Mouse (Mus musculus): Measurements from ENCODE around the gene Galnt15. TPM values are rescaled to one million over a fixed set of nuclear protein-coding genes. Genes with fewer than 3 reads are reported as not detected.

Galnt15 gene
- polyA plus RNA-seq, 1 experiment from 2014 or later = 0.51 TPM

GRCm38 (mm10) chr14:32091124-32091523 is 62.3 kb downstream of the Galnt15 start:
- peaks cover 22% of the 10 kb centered on the region for H3K36me3 ChIP-seq (ENCODE audit: control insufficient read depth, insufficient read depth)
- H3K4me1 ChIP-seq (ENCODE audit: control insufficient read depth, insufficient read depth, low read length) = peaks cover 22% of the 10 kb centered on the region

DNA sequence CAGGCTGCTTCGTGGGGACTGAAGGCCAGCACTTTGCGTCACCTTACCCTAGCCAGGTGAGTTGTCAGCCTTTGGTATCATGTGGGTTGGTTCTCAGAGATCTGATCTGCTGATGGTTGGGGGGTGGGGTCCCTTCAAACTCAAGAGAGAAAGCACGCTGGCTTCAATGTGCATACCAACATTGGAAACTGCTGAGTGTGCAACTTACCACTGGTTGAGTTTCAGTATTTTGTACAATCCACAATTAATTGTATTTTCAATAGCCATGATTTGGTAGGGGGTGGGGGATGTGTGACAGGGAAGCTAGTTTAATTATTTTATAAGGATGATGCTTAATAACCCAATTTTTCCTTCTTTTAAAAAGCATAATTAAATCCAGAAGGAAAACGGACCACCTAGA is 62.9 kb downstream of the Galnt15 start:
- Histone ChIP-seq H3K27me3 (ENCODE audit: control insufficient read depth, insufficient read depth, low read length) (no peaks in the 10 kb centered on the region), H3K4me1 (ENCODE audit: control insufficient read depth, insufficient read depth, low read length) (peaks cover 20% of the 10 kb centered on the region), H3K9me3 (replicated peaks; ENCODE audit: control insufficient read depth, low read length) (no peaks in the 10 kb centered on the region), H3K4me3 (ENCODE audit: low read length) (no peak overlapping the region), H3K4me2 (ENCODE audit: low read depth, low read length) (no peak overlapping the region), H3K36me3 (ENCODE audit: control insufficient read depth, insufficient read depth) (peaks cover 25% of the 10 kb centered on the region), H3K9ac (ENCODE audit: low read length) (no peak overlapping the region), H3K27ac (ENCODE audit: low read length) (no peak overlapping the region)
- WGBS = 81% methylated on average over 4 of the region's 4 CpGs
- ATAC-seq (replicated peaks; ENCODE audit: extremely low read depth, insufficient read depth, low FRiP score) = no peak

More at GRCm38 (mm10) chr14:32091124-32091523, 62.3 kb downstream of the Galnt15 start:
- ATAC-seq (replicated peaks; ENCODE audit: extremely low read depth, insufficient read depth, low FRiP score) = no peak
- Histone ChIP-seq H3K27me3 (ENCODE audit: control insufficient read depth, insufficient read depth, low read length) (no peaks in the 10 kb centered on the region), H3K9ac (ENCODE audit: low read length) (no peak overlapping the region), H3K4me2 (ENCODE audit: low read depth, low read length) (no peak overlapping the region), H3K27ac (ENCODE audit: low read length) (no peak overlapping the region; the same call in 1 of the 2 replicates), H3K4me3 (ENCODE audit: low read length) (no peak overlapping the region), H3K9me3 (replicated peaks; ENCODE audit: control insufficient read depth, low read length) (no peaks in the 10 kb centered on the region)
- WGBS = 73% methylated on average over 4 of the region's 4 CpGs

DNA sequence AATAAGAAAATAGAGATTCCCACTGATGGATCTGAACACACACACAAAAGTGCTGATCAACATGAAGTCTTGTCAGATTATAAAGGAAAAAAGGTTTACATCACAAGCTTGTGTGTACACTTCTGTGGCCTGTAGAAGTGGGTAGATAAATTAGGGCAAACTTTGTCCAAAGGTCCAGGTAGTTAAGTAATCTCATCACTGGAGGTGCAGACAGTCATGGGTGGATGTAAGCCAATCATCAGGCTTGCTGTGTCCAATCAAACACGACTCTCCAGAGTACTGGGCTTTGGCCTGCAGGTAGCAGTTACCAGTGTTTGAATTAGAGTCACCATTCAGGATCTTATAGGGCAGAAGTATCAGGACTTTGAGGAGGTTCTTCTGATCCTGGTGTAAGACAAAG is 64.2 kb downstream of the Galnt15 start:
- Histone ChIP-seq H3K36me3 (ENCODE audit: control insufficient read depth, insufficient read depth) (peaks cover 38% of the 10 kb centered on the region), H3K4me1 (ENCODE audit: control insufficient read depth, insufficient read depth, low read length) (peaks cover 14% of the 10 kb centered on the region), H3K27me3 (ENCODE audit: control insufficient read depth, insufficient read depth, low read length) (no peaks in the 10 kb centered on the region), H3K27ac (ENCODE audit: low read length) (peak overlapping the region; percentile 69), H3K4me3 (ENCODE audit: low read length) (0 out of 2 replicates have a peak overlapping the region, but pooled peaks have one; percentile 0), H3K9me3 (replicated peaks; ENCODE audit: control insufficient read depth, low read length) (no peaks in the 10 kb centered on the region), H3K9ac (ENCODE audit: low read length) (no peak overlapping the region), H3K4me2 (ENCODE audit: low read depth, low read length) (peak overlapping the region; percentile 33)
- WGBS = 46% methylated on average over 1 of the region's 1 CpGs
- no peak for ATAC-seq (replicated peaks; ENCODE audit: extremely low read depth, insufficient read depth, low FRiP score)

DNA sequence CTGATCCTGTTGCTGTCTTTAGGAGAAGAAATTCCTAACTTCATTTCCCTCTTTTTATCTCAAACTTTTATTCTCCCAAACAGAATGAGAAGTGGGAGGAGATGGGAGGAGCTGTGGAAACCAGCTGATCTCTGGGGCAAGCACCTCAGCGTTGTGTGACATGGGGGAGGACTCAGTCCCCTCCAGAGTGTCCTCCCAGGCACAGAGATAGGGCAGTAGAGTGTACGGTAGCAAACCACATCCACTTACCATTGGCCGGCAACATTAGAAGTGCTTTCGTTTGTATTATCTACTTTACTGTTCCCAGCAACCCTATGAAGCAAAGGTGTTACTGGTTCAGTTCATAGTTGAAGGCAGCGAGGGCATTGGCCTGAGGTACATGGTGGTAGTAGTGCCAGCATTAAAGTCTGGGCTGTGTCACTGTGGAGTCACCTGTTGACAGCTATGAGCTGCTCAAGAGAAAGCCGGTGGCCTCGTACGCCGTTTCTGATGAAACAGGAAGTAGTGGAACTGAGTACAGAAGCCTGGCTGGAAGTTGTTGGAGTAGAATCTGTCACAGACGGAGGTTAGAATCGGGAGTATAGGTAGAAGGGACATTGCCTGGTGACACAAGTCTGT is 64.8 kb downstream of the Galnt15 start:
- Histone ChIP-seq H3K4me3 (ENCODE audit: low read length) (0 out of 2 replicates have a peak overlapping the region, but pooled peaks have one; percentile 0), H3K4me2 (ENCODE audit: low read depth, low read length) (peak overlapping the region; percentile 33), H3K27ac (ENCODE audit: low read length) (peak overlapping the region; percentile 69), H3K9ac (ENCODE audit: low read length) (no peak overlapping the region), H3K9me3 (replicated peaks; ENCODE audit: control insufficient read depth, low read length) (no peaks in the 10 kb centered on the region), H3K27me3 (ENCODE audit: control insufficient read depth, insufficient read depth, low read length) (no peaks in the 10 kb centered on the region), H3K4me1 (ENCODE audit: control insufficient read depth, insufficient read depth, low read length) (peaks cover 14% of the 10 kb centered on the region), H3K36me3 (ENCODE audit: control insufficient read depth, insufficient read depth) (peaks cover 44% of the 10 kb centered on the region)
- peak; percentile 92 for ATAC-seq (replicated peaks; ENCODE audit: extremely low read depth, insufficient read depth, low FRiP score)
- WGBS = 31% methylated on average over 11 of the region's 11 CpGs

DNA sequence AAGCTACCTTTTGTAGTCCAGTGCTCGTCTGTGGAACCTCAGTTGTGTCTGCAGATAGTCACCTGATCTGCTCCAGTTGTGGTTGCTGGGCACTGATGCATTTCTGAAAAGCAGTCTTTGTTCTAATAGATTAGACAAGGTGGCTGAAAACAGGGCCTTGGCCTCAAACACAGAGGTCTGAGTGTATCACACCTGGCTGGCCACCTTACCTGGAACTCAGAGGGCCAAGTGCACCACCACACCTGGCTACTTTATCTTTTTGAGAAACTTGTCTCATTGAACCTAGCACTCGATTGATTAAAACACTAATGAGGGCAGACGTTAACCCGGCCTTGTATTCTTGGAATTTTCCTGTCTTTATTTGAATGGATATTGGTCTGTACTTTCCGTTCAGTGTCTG is 66.9 kb downstream of the Galnt15 start:
- ATAC-seq (replicated peaks; ENCODE audit: extremely low read depth, insufficient read depth, low FRiP score) = no peak
- no peak overlapping the region for H3K4me3 ChIP-seq (ENCODE audit: low read length)
- 90% methylated on average over 5 of the region's 5 CpGs for WGBS
- no peak overlapping the region for H3K27ac ChIP-seq (ENCODE audit: low read length)
- no peak overlapping the region for H3K4me2 ChIP-seq (ENCODE audit: low read depth, low read length)
- no peaks in the 10 kb centered on the region for H3K27me3 ChIP-seq (ENCODE audit: control insufficient read depth, insufficient read depth, low read length)
- H3K9ac ChIP-seq (ENCODE audit: low read length) = no peak overlapping the region
- peaks cover 14% of the 10 kb centered on the region for H3K4me1 ChIP-seq (ENCODE audit: control insufficient read depth, insufficient read depth, low read length)
- H3K9me3 ChIP-seq (replicated peaks; ENCODE audit: control insufficient read depth, low read length) = no peaks in the 10 kb centered on the region; the same call in 1 of the 2 replicates
- peaks cover 64% of the 10 kb centered on the region for H3K36me3 ChIP-seq (ENCODE audit: control insufficient read depth, insufficient read depth)

DNA sequence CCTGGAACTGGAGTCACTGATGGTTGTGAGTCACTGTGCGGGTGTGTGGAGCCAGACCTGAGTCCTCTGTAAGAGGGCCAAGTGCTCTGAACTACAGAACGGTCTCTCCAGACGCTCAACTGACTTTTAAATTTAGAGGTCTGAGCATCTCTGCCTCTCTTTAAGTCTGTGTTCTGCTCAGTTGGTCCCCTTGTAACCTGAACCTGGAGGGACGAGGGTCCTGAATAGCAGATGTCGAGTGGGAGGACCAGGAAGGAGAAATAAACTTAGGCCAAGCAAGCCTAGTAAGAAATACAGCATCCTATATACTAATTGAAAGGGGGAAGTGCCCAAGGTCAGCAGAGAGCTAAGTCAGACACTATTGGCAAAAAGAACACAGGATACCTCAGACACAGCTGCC is 68.0 kb downstream of the Galnt15 start:
- WGBS = 87% methylated on average over 5 of the region's 5 CpGs
- no peaks in the 10 kb centered on the region; the same call in 1 of the 2 replicates for H3K9me3 ChIP-seq (replicated peaks; ENCODE audit: control insufficient read depth, low read length)
- peaks cover 68% of the 10 kb centered on the region for H3K36me3 ChIP-seq (ENCODE audit: control insufficient read depth, insufficient read depth)
- no peak overlapping the region for H3K4me2 ChIP-seq (ENCODE audit: low read depth, low read length)
- H3K27me3 ChIP-seq (ENCODE audit: control insufficient read depth, insufficient read depth, low read length) = no peaks in the 10 kb centered on the region
- no peak overlapping the region for H3K9ac ChIP-seq (ENCODE audit: low read length)
- no peak overlapping the region for H3K4me3 ChIP-seq (ENCODE audit: low read length)
- no peak overlapping the region for H3K27ac ChIP-seq (ENCODE audit: low read length)
- no peak for ATAC-seq (replicated peaks; ENCODE audit: extremely low read depth, insufficient read depth, low FRiP score)
- H3K4me1 ChIP-seq (ENCODE audit: control insufficient read depth, insufficient read depth, low read length) = peaks cover 14% of the 10 kb centered on the region

DNA sequence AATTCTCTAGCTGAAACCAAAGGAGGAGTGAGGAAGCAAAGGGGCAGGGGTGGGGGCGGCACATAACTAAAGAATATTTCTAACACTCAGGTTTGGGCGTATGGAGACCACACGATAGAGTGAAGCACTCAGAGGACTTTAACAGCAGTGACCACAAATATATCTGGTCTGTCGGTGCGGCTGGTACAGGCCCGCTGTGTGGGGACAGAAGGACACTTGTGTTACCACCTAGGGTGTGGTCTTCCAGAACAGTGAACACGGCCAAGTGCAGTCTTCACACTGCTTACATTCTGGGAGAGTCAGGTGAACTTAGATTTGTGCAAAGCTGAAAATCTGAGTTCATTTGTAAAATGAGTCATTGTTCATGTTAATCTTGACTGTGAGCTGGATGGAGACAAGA is 68.9 kb downstream of the Galnt15 start:
- Histone ChIP-seq H3K9me3 (replicated peaks; ENCODE audit: control insufficient read depth, low read length) (no peaks in the 10 kb centered on the region; the same call in 1 of the 2 replicates), H3K27me3 (ENCODE audit: control insufficient read depth, insufficient read depth, low read length) (no peaks in the 10 kb centered on the region), H3K4me2 (ENCODE audit: low read depth, low read length) (no peak overlapping the region), H3K9ac (ENCODE audit: low read length) (no peak overlapping the region), H3K4me3 (ENCODE audit: low read length) (no peak overlapping the region), H3K27ac (ENCODE audit: low read length) (no peak overlapping the region), H3K36me3 (ENCODE audit: control insufficient read depth, insufficient read depth) (peaks cover 69% of the 10 kb centered on the region), H3K4me1 (ENCODE audit: control insufficient read depth, insufficient read depth, low read length) (peaks cover 14% of the 10 kb centered on the region)
- no peak for ATAC-seq (replicated peaks; ENCODE audit: extremely low read depth, insufficient read depth, low FRiP score)
- 90% methylated on average over 7 of the region's 7 CpGs for WGBS

DNA sequence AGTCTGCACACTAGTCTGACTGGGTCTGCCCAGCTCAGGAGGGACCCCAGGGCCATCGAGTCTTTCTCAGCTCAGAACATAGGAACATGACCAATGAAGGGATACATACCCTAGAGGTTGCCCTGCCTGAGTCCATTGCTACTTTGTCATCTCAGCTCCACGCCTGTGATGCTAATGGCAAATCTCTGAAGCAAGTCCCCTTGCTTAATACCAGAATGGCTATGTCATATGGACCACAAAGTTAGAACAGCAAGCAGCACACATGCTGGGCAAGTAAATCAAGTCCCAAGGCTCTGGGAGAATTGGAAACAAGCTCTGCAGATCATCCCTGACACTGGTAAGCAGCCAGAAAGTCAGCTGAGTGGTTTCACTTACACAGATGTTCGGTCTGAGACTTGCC is 70.2 kb downstream of the Galnt15 start:
- no peak for ATAC-seq (replicated peaks; ENCODE audit: extremely low read depth, insufficient read depth, low FRiP score)
- H3K9ac ChIP-seq (ENCODE audit: low read length) = no peak overlapping the region
- WGBS = 86% methylated on average over 3 of the region's 3 CpGs
- no peaks in the 10 kb centered on the region; the same call in 1 of the 2 replicates for H3K9me3 ChIP-seq (replicated peaks; ENCODE audit: control insufficient read depth, low read length)
- no peak overlapping the region for H3K4me3 ChIP-seq (ENCODE audit: low read length)
- H3K4me2 ChIP-seq (ENCODE audit: low read depth, low read length) = no peak overlapping the region
- peaks cover 4% of the 10 kb centered on the region for H3K4me1 ChIP-seq (ENCODE audit: control insufficient read depth, insufficient read depth, low read length)
- peaks cover 68% of the 10 kb centered on the region for H3K36me3 ChIP-seq (ENCODE audit: control insufficient read depth, insufficient read depth)
- H3K27me3 ChIP-seq (ENCODE audit: control insufficient read depth, insufficient read depth, low read length) = no peaks in the 10 kb centered on the region
- no peak overlapping the region for H3K27ac ChIP-seq (ENCODE audit: low read length)

GRCm38 (mm10) chr14:32103556-32103955 is 74.8 kb downstream of the Galnt15 start:
- H3K36me3 ChIP-seq (ENCODE audit: control insufficient read depth, insufficient read depth) = peaks cover 33% of the 10 kb centered on the region
- H3K4me1 ChIP-seq (ENCODE audit: control insufficient read depth, insufficient read depth, low read length) = no peaks in the 10 kb centered on the region
- 85% methylated on average over 4 of the region's 4 CpGs for WGBS
- no peak for ATAC-seq (replicated peaks; ENCODE audit: extremely low read depth, insufficient read depth, low FRiP score)
- H3K4me3 ChIP-seq (ENCODE audit: low read length) = no peak overlapping the region
- H3K9me3 ChIP-seq (replicated peaks; ENCODE audit: control insufficient read depth, low read length) = no peaks in the 10 kb centered on the region; the same call in 1 of the 2 replicates
- no peaks in the 10 kb centered on the region for H3K27me3 ChIP-seq (ENCODE audit: control insufficient read depth, insufficient read depth, low read length)
- no peak overlapping the region for H3K27ac ChIP-seq (ENCODE audit: low read length)
- no peak overlapping the region for H3K4me2 ChIP-seq (ENCODE audit: low read depth, low read length)
- no peak overlapping the region for H3K9ac ChIP-seq (ENCODE audit: low read length)
